Mouse (Mus musculus) forebrain, embryonic 16.5 days (tissue): Measurements from ENCODE around the gene Pla2g2e. TPM values are rescaled to one million over a fixed set of nuclear protein-coding genes. Genes with fewer than 3 reads are reported as not detected.

Experiments
- ATAC-seq: fragments of 200-750 bp; cut with Nextera tagmentation; 2 replicates; pipeline ENCODE4 v1.8.0; 2017; ENCODE audit warnings: mild to moderate bottlenecking, moderate library complexity
- H3K27ac ChIP-seq: fragments of 300-500 bp; sonication (generic); 2 replicates; pipeline ENCODE4 v1.5.1; 2014; ENCODE audit warnings: low read length, control low read depth
- H3K27me3 ChIP-seq: fragments of 300-500 bp; sonication (generic); replicated peaks from 2 replicates; pipeline ENCODE4 v1.6.1; 2014; ENCODE audit warnings: low read length; ENCODE audit not compliant: control insufficient read depth, insufficient read depth
- H3K36me3 ChIP-seq: fragments of 300-500 bp; sonication (generic); 2 replicates; pipeline ENCODE4 v1.6.1; 2014; ENCODE audit not compliant: control insufficient read depth, insufficient read depth
- H3K4me1 ChIP-seq: fragments of 300-500 bp; sonication (generic); replicated peaks from 2 replicates; pipeline ENCODE4 v1.6.1; 2014; ENCODE audit warnings: low read length; ENCODE audit not compliant: control insufficient read depth, insufficient read depth
- H3K4me2 ChIP-seq: fragments of 300-500 bp; sonication (generic); 2 replicates; pipeline ENCODE4 v1.6.1; 2014; ENCODE audit warnings: mild to moderate bottlenecking, low read length, control low read depth
- H3K4me3 ChIP-seq: fragments of 300-500 bp; sonication (generic); replicated peaks from 2 replicates; pipeline ENCODE4 v1.5.1; 2014; ENCODE audit warnings: mild to moderate bottlenecking, low read length, control low read depth
- H3K9ac ChIP-seq: fragments of 300-500 bp; sonication (generic); replicated peaks from 2 replicates; pipeline ENCODE4 v1.6.1; 2014; ENCODE audit warnings: low read depth, low read length, control low read depth
- H3K9me3 ChIP-seq: fragments of 300-500 bp; sonication (generic); 2 replicates; pipeline ENCODE4 v1.6.1; 2016; ENCODE audit warnings: low read length; ENCODE audit not compliant: control insufficient read depth
- WGBS: fragments of 180-500 bp; shearing (Covaris S2); extraction: QIAGEN DNeasy Blood & Tissue Kit; methylation state at CpG from one replicate; pipeline ENCODE4 v1.1.7; 2014; 5-methylcytosine and 5-hydroxymethylcytosine counted together
- polyA plus RNA-seq: library from polyadenylated mRNA; unstranded; fragments of >200 nt; fragmentation: Nextera tagmentation; extraction: Ambion mirVana; gene quantifications from 2 replicates; pipeline ENCODE4 v1.2.1, GENCODE M21; 2015

The Pla2g2e gene
- polyA plus RNA-seq, 1 experiment from 2014 or later: not detected

GRCm38 (mm10) chr4:138925561-138925960 lies 47.8 kb downstream of the Pla2g2e start:
- Histone ChIP-seq H3K4me2 (no peak overlapping the region), H3K27ac (no peak overlapping the region), H3K4me1 (peaks cover 3% of the 10 kb centered on the region; the same call in 1 of the 2 replicates), H3K36me3 (no peaks in the 10 kb centered on the region), H3K27me3 (no peaks in the 10 kb centered on the region), H3K9me3 (no peaks in the 10 kb centered on the region), H3K9ac (no peak overlapping the region), H3K4me3 (no peak overlapping the region)
- no peak for ATAC-seq
- 77% methylated on average over 2 of the region's 2 CpGs for WGBS

Other genes with a start within 250 kb of the Pla2g2e start
- 0.72 and 0.79 TPM in 2 replicates for gene Vwa5b1, start 242.1 kb upstream of the Pla2g2e start, polyA plus RNA-seq
- gene Pla2g2c, start 153.2 kb upstream of the Pla2g2e start, polyA plus RNA-seq: not detected in 2 replicates
- gene Ubxn10, start 140.8 kb upstream of the Pla2g2e start, polyA plus RNA-seq: 1.3 and 1.9 TPM in 2 replicates
- not detected in 2 replicates for gene Pla2g2f, start 120.3 kb upstream of the Pla2g2e start, polyA plus RNA-seq
- gene Pla2g2d, start 102.2 kb upstream of the Pla2g2e start, polyA plus RNA-seq: 0.16 TPM in 1 of 2 replicates, not detected in the other
- gene Pla2g5, start 14.5 kb upstream of the Pla2g2e start, polyA plus RNA-seq: 0.54 and 1.2 TPM in 2 replicates
- gene Gm13030, start 4.0 kb upstream of the Pla2g2e start, polyA plus RNA-seq: not detected in 2 replicates
- 2.4 and 3.2 TPM in 2 replicates for gene Otud3, start 36.0 kb downstream of the Pla2g2e start, polyA plus RNA-seq
- gene Rnf186, start 89.2 kb downstream of the Pla2g2e start, polyA plus RNA-seq: not detected in 2 replicates
- gene Tmco4, start 94.9 kb downstream of the Pla2g2e start, polyA plus RNA-seq: 1.1 and 1.2 TPM in 2 replicates
- gene Htr6, start 197.6 kb downstream of the Pla2g2e start, polyA plus RNA-seq: 0.34 and 0.60 TPM in 2 replicates
- 27.0 and 30.3 TPM in 2 replicates for gene Nbl1, start 215.1 kb downstream of the Pla2g2e start, polyA plus RNA-seq